Mouse (Mus musculus): ENCODE data around the gene Steap1.

Gene Steap1

DNA sequence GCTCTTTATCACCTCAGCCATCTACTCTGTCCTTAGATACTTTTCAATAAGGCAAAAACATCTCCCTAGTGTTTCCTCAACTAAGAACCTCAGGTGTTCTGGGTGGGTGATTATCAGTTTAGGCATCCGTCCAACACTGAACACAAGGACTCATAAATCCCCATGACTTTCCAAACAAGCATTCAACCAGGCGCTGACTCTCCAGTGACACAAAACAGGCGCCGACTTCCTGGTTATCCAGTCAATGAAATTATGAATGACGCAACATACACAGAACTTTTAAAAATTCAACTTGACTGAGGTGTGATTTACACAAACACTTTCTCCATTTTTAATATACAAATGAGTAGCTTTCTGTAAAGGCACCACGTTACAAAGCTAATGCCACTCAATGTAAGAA, 60.9 kb downstream of the Steap1 start:
- no peak for DNase-seq (ENCODE audit: low spot score in 2 of 2)

DNA sequence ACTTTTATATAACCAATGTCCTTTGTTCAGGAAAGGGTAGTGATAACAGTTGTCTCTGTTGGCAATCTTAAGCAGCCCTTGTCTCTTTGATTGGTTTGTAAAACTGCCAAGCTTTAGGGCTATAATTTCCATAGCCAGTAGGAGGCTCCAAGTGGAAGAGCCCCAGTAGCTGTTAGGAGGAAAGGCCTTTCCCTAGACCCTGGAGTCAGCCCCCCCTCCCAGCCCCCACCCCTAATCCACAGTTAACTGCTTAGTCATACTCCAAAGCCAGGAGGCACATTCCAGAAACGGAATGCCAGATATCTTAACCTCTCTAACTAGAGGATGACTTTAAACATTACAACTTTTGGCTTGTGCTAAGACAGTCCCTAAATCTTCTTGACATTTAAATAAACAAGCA, 62.2 kb downstream of the Steap1 start:
- no peak for DNase-seq (ENCODE audit: low spot score in 2 of 2)
